Mouse (Mus musculus) lung, adult 2 months (tissue): Measurements from ENCODE around the gene Lpcat3.

ENCODE experiments used
- CTCF ChIP-seq: fragments of 200-500 bp; IDR thresholded peaks from 2 replicates; pipeline ENCODE4 v1.5.1; 2011; ENCODE audit warnings: mild to moderate bottlenecking, low read length, control low read depth; ENCODE audit not compliant: insufficient read depth
- POLR2A ChIP-seq: fragments of 200-500 bp; IDR thresholded peaks from 2 replicates; pipeline ENCODE4 v1.6.1; 2011; ENCODE audit warnings: low read depth, mild to moderate bottlenecking, control low read depth, low read length, borderline replicate concordance; ENCODE audit errors: extremely low read depth

GRCm38 (mm10) chr6:124658067-124658466 lies 4.8 kb upstream of the Lpcat3 start:
- TF ChIP-seq POLR2A (no peak), CTCF (no peak)
